Mouse (Mus musculus) forebrain, embryonic 14.5 days (tissue): ENCODE data around the gene Gm21293. TPM values are rescaled to one million over a fixed set of nuclear protein-coding genes. Genes with fewer than 3 reads are reported as not detected.

Experiments
- polyA plus RNA-seq: library from polyadenylated mRNA; unstranded; fragments of >200 nt; fragmentation: Nextera tagmentation; extraction: Ambion mirVana; gene quantifications from 2 replicates; pipeline ENCODE4 v1.2.1, GENCODE M21; 2014

Gm21293 gene
- polyA plus RNA-seq, 1 experiment from 2014 or later = not detected

Other genes with a start within 250 kb of the Gm21293 start
- gene Gm6763, start 8.5 kb downstream of the Gm21293 start, polyA plus RNA-seq = not detected in 2 replicates
- not detected in 2 replicates for gene Gm8764, start 17.0 kb downstream of the Gm21293 start, polyA plus RNA-seq
- gene Gm21304, start 25.5 kb downstream of the Gm21293 start, polyA plus RNA-seq = not detected in 2 replicates
- not detected in 2 replicates for gene Gm21312, start 34.0 kb downstream of the Gm21293 start, polyA plus RNA-seq
- gene Gm20765, start 42.5 kb downstream of the Gm21293 start, polyA plus RNA-seq = not detected in 2 replicates
- gene Gm4340, start 51.1 kb downstream of the Gm21293 start, polyA plus RNA-seq = not detected in 2 replicates